Mouse (Mus musculus) forebrain, postnatal 0 days (tissue): ENCODE measurements around the gene Acot1. TPM values are rescaled to one million over a fixed set of nuclear protein-coding genes. Genes with fewer than 3 reads are reported as not detected.
"Not testable (repeated sequence)": the region's sequence is repeated elsewhere in the genome, so short reads cannot be mapped to it uniquely, and the experiment has no call there.

ENCODE experiments used
- ATAC-seq: fragments of 200-750 bp; cut with Nextera tagmentation; 2 replicates; pipeline ENCODE4 v1.8.0; 2017; ENCODE audit warnings: mild to moderate bottlenecking, moderate library complexity
- DNase-seq: peaks from one replicate; pipeline ENCODE4 v3.0.0-alpha.2; 2015
- H3K27ac ChIP-seq: fragments of 300-500 bp; sonication (generic); 2 replicates; pipeline ENCODE4 v1.5.1; 2014; ENCODE audit warnings: low read depth, mild to moderate bottlenecking, antibody characterized with exemption, low read length, moderate library complexity, mixed read lengths
- H3K27me3 ChIP-seq: fragments of 300-500 bp; sonication (generic); 2 replicates; pipeline ENCODE4 v1.6.1; 2014; ENCODE audit warnings: mild to moderate bottlenecking, low read length, mixed read lengths; ENCODE audit not compliant: insufficient read depth
- H3K36me3 ChIP-seq: fragments of 300-500 bp; sonication (generic); 2 replicates; pipeline ENCODE4 v1.6.1; 2014; ENCODE audit warnings: mild to moderate bottlenecking, moderate library complexity; ENCODE audit not compliant: insufficient read depth
- H3K4me1 ChIP-seq: fragments of 300-500 bp; sonication (generic); 2 replicates; pipeline ENCODE4 v1.6.1; 2014; ENCODE audit warnings: antibody characterized with exemption; ENCODE audit not compliant: insufficient read depth
- H3K4me2 ChIP-seq: fragments of 300-500 bp; sonication (generic); 2 replicates; pipeline ENCODE4 v1.6.1; 2014; ENCODE audit warnings: low read depth, mild to moderate bottlenecking, moderate library complexity
- H3K4me3 ChIP-seq: fragments of 300-500 bp; sonication (generic); 2 replicates; pipeline ENCODE4 v1.5.1; 2014; ENCODE audit warnings: low read depth, low read length, mixed read lengths
- H3K9ac ChIP-seq: fragments of 300-500 bp; sonication (generic); 2 replicates; pipeline ENCODE4 v1.6.1; 2014; ENCODE audit warnings: mild to moderate bottlenecking
- H3K9me3 ChIP-seq: fragments of 300-500 bp; sonication (generic); 2 replicates; pipeline ENCODE4 v1.6.1; 2016; ENCODE audit warnings: low read length
- CTCF ChIP-seq: sonication (generic); IDR thresholded peaks from 2 replicates; pipeline ENCODE4 v1.5.1; 2016; ENCODE audit warnings: antibody characterized with exemption, control low read depth, low read depth
- WGBS: fragments of 180-500 bp; shearing (Covaris S2); extraction: QIAGEN DNeasy Blood & Tissue Kit; methylation state at CpG from one replicate; pipeline ENCODE4 v1.1.7; 2014; 5-methylcytosine and 5-hydroxymethylcytosine counted together
- polyA plus RNA-seq: library from polyadenylated mRNA; unstranded; fragments of >200 nt; fragmentation: Nextera tagmentation; extraction: Ambion mirVana; gene quantifications from 2 replicates; pipeline ENCODE4 v1.2.1, GENCODE M21; 2015
- total RNA-seq: library from RNA; depleted of rRNA; stranded (reverse); fragments of >200 nt; gene quantifications from 2 replicates; pipeline ENCODE4 v1.2.3, GENCODE M21; 2014

The Acot1 gene
- total and polyA plus RNA-seq, 2 experiments from 2014 or later = 87.1 to 119 TPM

GRCm38 (mm10) chr12:84013701-84014100 is 4.4 kb downstream of the Acot1 start:
- ATAC-seq = no peak
- peaks cover 15% of the 10 kb centered on the region for H3K4me1 ChIP-seq
- no peak overlapping the region for H3K9ac ChIP-seq
- no peaks in the 10 kb centered on the region for H3K36me3 ChIP-seq
- TF ChIP-seq CTCF = no peak
- 92% methylated on average over 7 of the region's 7 CpGs for WGBS
- H3K9me3 ChIP-seq = no peaks in the 10 kb centered on the region
- H3K27me3 ChIP-seq = no peaks in the 10 kb centered on the region
- DNase-seq = no peak
- H3K27ac ChIP-seq = no peak overlapping the region
- H3K4me2 ChIP-seq = no peak overlapping the region
- no peak overlapping the region for H3K4me3 ChIP-seq

GRCm38 (mm10) chr12:84020528-84020927 is 11.2 kb downstream of the Acot1 start:
- not testable (repeated sequence) for H3K4me2 ChIP-seq, H3K9me3 ChIP-seq, H3K4me3 ChIP-seq, H3K27ac ChIP-seq, H3K27me3 ChIP-seq, H3K36me3 ChIP-seq, ATAC-seq, H3K4me1 ChIP-seq, H3K9ac ChIP-seq
- WGBS = 51% methylated on average over 7 of the region's 7 CpGs
- peak; percentile 35 for DNase-seq

- 93% methylated on average over 4 of the region's 4 CpGs for WGBS
These were observed 13.0 kb downstream of the Acot1 start for GRCm38 (mm10) chr12:84022266-84022665.

GRCm38 (mm10) chr12:84023052-84023745 is 13.9 kb downstream of the Acot1 start:
- WGBS = 83% methylated on average over 9 of the region's 9 CpGs
- H3K27me3 ChIP-seq = no peaks in the 10 kb centered on the region
- no peak overlapping the region for H3K9ac ChIP-seq
- H3K27ac ChIP-seq = no peak overlapping the region
- DNase-seq (no peak), ATAC-seq (no peak)
- no peaks in the 10 kb centered on the region for H3K36me3 ChIP-seq
- no peaks in the 10 kb centered on the region for H3K4me1 ChIP-seq
- H3K4me2 ChIP-seq = no peak overlapping the region
- H3K9me3 ChIP-seq = no peaks in the 10 kb centered on the region
- TF ChIP-seq CTCF = no peak
- no peak overlapping the region for H3K4me3 ChIP-seq

More at GRCm38 (mm10) chr12:84022266-84022665, 13.0 kb downstream of the Acot1 start:
- not testable (repeated sequence) for H3K27me3 ChIP-seq, H3K4me2 ChIP-seq, H3K9me3 ChIP-seq, H3K9ac ChIP-seq, DNase-seq, H3K4me1 ChIP-seq, H3K27ac ChIP-seq, H3K36me3 ChIP-seq, H3K4me3 ChIP-seq, ATAC-seq

- WGBS = 92% methylated on average over 7 of the region's 7 CpGs
These were observed 16.6 kb downstream of the Acot1 start for GRCm38 (mm10) chr12:84025888-84026287.

GRCm38 (mm10) chr12:84028328-84028727 is 19.0 kb downstream of the Acot1 start:
- not testable (repeated sequence) for H3K4me3 ChIP-seq, H3K36me3 ChIP-seq, H3K27ac ChIP-seq, H3K27me3 ChIP-seq, H3K4me1 ChIP-seq, H3K9me3 ChIP-seq, ATAC-seq, H3K9ac ChIP-seq, DNase-seq, H3K4me2 ChIP-seq
- 47% methylated on average over 3 of the region's 3 CpGs for WGBS

More at GRCm38 (mm10) chr12:84025888-84026287, 16.6 kb downstream of the Acot1 start:
- H3K36me3 ChIP-seq = no peaks in the 10 kb centered on the region
- no peak for ATAC-seq
- no peaks in the 10 kb centered on the region for H3K27me3 ChIP-seq
- H3K27ac ChIP-seq = no peak overlapping the region
- no peak for TF ChIP-seq CTCF
- no peak overlapping the region for H3K4me3 ChIP-seq
- no peaks in the 10 kb centered on the region for H3K9me3 ChIP-seq
- H3K4me2 ChIP-seq = no peak overlapping the region
- H3K9ac ChIP-seq = no peak overlapping the region
- H3K4me1 ChIP-seq = no peaks in the 10 kb centered on the region
- DNase-seq = no peak

- not testable (repeated sequence) for DNase-seq, H3K4me1 ChIP-seq, H3K9me3 ChIP-seq, H3K27me3 ChIP-seq, ATAC-seq, H3K27ac ChIP-seq, H3K9ac ChIP-seq, H3K36me3 ChIP-seq, H3K4me3 ChIP-seq, H3K4me2 ChIP-seq
- 82% methylated on average over 1 of the region's 1 CpGs for WGBS
These were observed 19.8 kb downstream of the Acot1 start for GRCm38 (mm10) chr12:84029043-84029442.
